Comparison of ENCODE assay signal across 9 mouse cellular contexts in genomic region chr9:44391466-44391865, GRCm38 (mm10). TPM values are rescaled to one million over a fixed set of nuclear protein-coding genes. Genes with fewer than 3 reads are reported as not detected.
DNase-seq lines count a peak whose midpoint lies in the region; ATAC-seq and TF ChIP-seq lines count a peak whose summit lies in the region.
"Had no signal": no experiment of that assay in that cellular context is flagged by ENCODE, and none has a peak within 500 bp of the region (broad histone marks: within the 10 kb centered on the region; RNA-seq: fewer than 3 reads in every experiment).

No protein-coding gene starts in this region.

- H3K4me1 ChIP-seq in forebrain, embryonic 16.5 days (replicated peaks; ENCODE audit: control insufficient read depth, insufficient read depth, low read length), result no peaks in the 10 kb centered on the region
- peaks cover 6% of the 10 kb centered on the region for H3K4me1 ChIP-seq in liver, adult 2 months (ENCODE audit: control insufficient read depth, insufficient read depth, low read length)
- no peaks in the 10 kb centered on the region for H3K4me1 ChIP-seq in stomach, embryonic 16.5 days (ENCODE audit: control insufficient read depth, insufficient read depth, low read length)

- TF ChIP-seq POLR2A in brain, embryonic 14.5 days (IDR thresholded peaks at IDR 0.05; ENCODE audit: borderline replicate concordance, extremely low read depth, insufficient read depth, insufficient read length, poor library complexity, severe bottlenecking), result no peak
- TF ChIP-seq POLR2A in liver, adult 2 months (IDR thresholded peaks at IDR 0.05; ENCODE audit: extremely low read depth, insufficient read depth, low read length), result no peak

- peak; percentile 79 for TF ChIP-seq CTCF in brain, embryonic 14.5 days (IDR thresholded peaks at IDR 0.05; ENCODE audit: borderline replicate concordance, extremely low read depth, insufficient read depth, insufficient read length)
- TF ChIP-seq CTCF in liver, adult 2 months (IDR thresholded peaks at IDR 0.05; ENCODE audit: low read depth, low read length), result peak; percentile 80

- no peaks in the 10 kb centered on the region for H3K79me2 ChIP-seq in liver, adult 2 months (ENCODE audit: control insufficient read depth, insufficient read depth, low read length)

- peak; percentile 66 to 79 for DNase-seq in left cerebral cortex, adult 18-20 months (ENCODE audit: low spot score in 2 of 2)
- no peak for DNase-seq in left cerebral cortex, adult 11 months (ENCODE audit: low spot score)
- peak; percentile 70 for DNase-seq in brain, embryonic 14.5 days (ENCODE audit: low read depth)
- peak; percentile 58 for DNase-seq in kidney, adult 11 months
- peak; percentile 42 for DNase-seq in liver, adult 2 months (ENCODE audit: extremely low read depth, low read depth, low spot score)

- peak; percentile 60; the same call in 1 of the 2 replicates for ATAC-seq in forebrain, embryonic 16.5 days
- peak; percentile 60 for ATAC-seq in monocyte, adult 5-6 weeks (replicated peaks; ENCODE audit: insufficient number of reproducible peaks, low FRiP score, low TSS enrichment, poor library complexity, severe bottlenecking)
- peak; percentile 44; the same call in 1 of the 2 replicates for ATAC-seq in stomach, embryonic 16.5 days (ENCODE audit: insufficient read depth, low FRiP score)

- H3K36me3 ChIP-seq in forebrain, embryonic 16.5 days (ENCODE audit: control insufficient read depth, insufficient read depth), result peaks cover 20% of the 10 kb centered on the region
- peaks cover 43% of the 10 kb centered on the region for H3K36me3 ChIP-seq in liver, adult 2 months (ENCODE audit: control insufficient read depth, insufficient read depth, low read length)
- H3K36me3 ChIP-seq in stomach, embryonic 16.5 days (ENCODE audit: control insufficient read depth, insufficient read depth, low read length), result peaks cover 14% of the 10 kb centered on the region

- WGBS in forebrain, embryonic 16.5 days, result 33% methylated on average over 4 of the region's 4 CpGs
- 19% methylated on average over 4 of the region's 4 CpGs for WGBS in liver, adult 2 months
- WGBS in stomach, embryonic 16.5 days, result 40% methylated on average over 4 of the region's 4 CpGs

- H3K9me3 ChIP-seq in forebrain, embryonic 16.5 days (ENCODE audit: control insufficient read depth, low read length), result no peaks in the 10 kb centered on the region
- H3K9me3 ChIP-seq in stomach, embryonic 16.5 days (replicated peaks; ENCODE audit: control insufficient read depth, low read length), result no peaks in the 10 kb centered on the region
- H3K9me3 ChIP-seq: midbrain, embryonic 12.5 days had no signal

- no peaks in the 10 kb centered on the region for H3K27me3 ChIP-seq in forebrain, embryonic 16.5 days (replicated peaks; ENCODE audit: control insufficient read depth, insufficient read depth, low read length)
- H3K27me3 ChIP-seq in liver, adult 2 months (ENCODE audit: control insufficient read depth, insufficient read depth, low read length), result no peaks in the 10 kb centered on the region
- H3K27me3 ChIP-seq in stomach, embryonic 16.5 days (ENCODE audit: control insufficient read depth, insufficient read depth, low read length), result no peaks in the 10 kb centered on the region
- H3K27me3 ChIP-seq: midbrain, embryonic 12.5 days had no signal

- H3K27ac ChIP-seq in forebrain, embryonic 16.5 days (ENCODE audit: low read length), result no peak overlapping the region
- no peak overlapping the region for H3K27ac ChIP-seq in liver, adult 2 months (replicated peaks; ENCODE audit: insufficient read depth, low read depth, low read length)
- no peak overlapping the region for H3K27ac ChIP-seq in stomach, embryonic 16.5 days (ENCODE audit: low read length)
- H3K27ac ChIP-seq: midbrain, embryonic 12.5 days had no signal

- no peak overlapping the region for H3K9ac ChIP-seq in forebrain, embryonic 16.5 days (replicated peaks; ENCODE audit: low read depth, low read length)
- H3K9ac ChIP-seq in liver, adult 2 months (ENCODE audit: low read depth, low read length), result no peak overlapping the region
- H3K9ac ChIP-seq in stomach, embryonic 16.5 days (ENCODE audit: low read length), result no peak overlapping the region
- H3K9ac ChIP-seq: midbrain, embryonic 12.5 days had no signal

- no peak overlapping the region for H3K4me3 ChIP-seq in forebrain, embryonic 16.5 days (replicated peaks; ENCODE audit: low read length)
- no peak overlapping the region for H3K4me3 ChIP-seq in liver, adult 2 months (ENCODE audit: insufficient read depth, low read depth, low read length)
- no peak overlapping the region for H3K4me3 ChIP-seq in stomach, embryonic 16.5 days (replicated peaks; ENCODE audit: low read length)
- H3K4me3 ChIP-seq: midbrain, embryonic 12.5 days had no signal

- H3K4me2 ChIP-seq in forebrain, embryonic 16.5 days (ENCODE audit: low read length), result no peak overlapping the region
- H3K4me2 ChIP-seq in stomach, embryonic 16.5 days (ENCODE audit: low read depth, low read length), result no peak overlapping the region
- H3K4me2 ChIP-seq: midbrain, embryonic 12.5 days had no signal

RNA-seq across cellular contexts. Expression of gene Slc37a4, which starts 5.2 kb away (rescaled TPM):
- total RNA-seq in left cerebral cortex, adult 18-20 months (2021), result 10 to 100 TPM; 24.5 to 31.8 TPM
- polyA plus RNA-seq in brain, embryonic 14.5 days (2012; rRNA removed), result 51.8 and 57.7 TPM in 2 replicates
- polyA plus RNA-seq in forebrain, embryonic 16.5 days (2015; fragmentation: Nextera tagmentation; extraction: Ambion mirVana), result 38.4 and 41.6 TPM in 2 replicates
- total RNA-seq in liver, adult 2 months (2014; rRNA removed), result 250 and 307 TPM in 2 replicates
- 153 and 185 TPM in 2 replicates for polyA plus RNA-seq in liver, adult 2 months (2012; rRNA removed)
- total RNA-seq in monocyte, adult 5-6 weeks (2017), result 15.9 to 33.9 TPM (median 22.1 TPM) in 3 replicates
- 34.4 and 35.6 TPM in 2 replicates for polyA plus RNA-seq in stomach, embryonic 16.5 days (2015; fragmentation: Nextera tagmentation; extraction: Ambion mirVana)

RNA-seq across cellular contexts. Expression of gene Hyou1, which starts 12.2 kb away (rescaled TPM):
- 100 to 1,000 TPM; 137 to 138 TPM for total RNA-seq in left cerebral cortex, adult 18-20 months (2021)
- polyA plus RNA-seq in brain, embryonic 14.5 days (2012; rRNA removed), result 50.3 and 57.4 TPM in 2 replicates
- polyA plus RNA-seq in forebrain, embryonic 16.5 days (2015; fragmentation: Nextera tagmentation; extraction: Ambion mirVana), result 26.3 and 27.2 TPM in 2 replicates
- total RNA-seq in liver, adult 2 months (2014; rRNA removed), result 87.8 and 131 TPM in 2 replicates
- 75.0 and 111 TPM in 2 replicates for polyA plus RNA-seq in liver, adult 2 months (2012; rRNA removed)
- 47.1 to 80.0 TPM (median 54.2 TPM) in 3 replicates for total RNA-seq in monocyte, adult 5-6 weeks (2017)
- 33.8 and 41.3 TPM in 2 replicates for polyA plus RNA-seq in stomach, embryonic 16.5 days (2015; fragmentation: Nextera tagmentation; extraction: Ambion mirVana)

RNA-seq across cellular contexts. Expression of gene Rps25, which starts 15.5 kb away (rescaled TPM):
- total RNA-seq in left cerebral cortex, adult 18-20 months (2021), result 100 to 1,000 TPM; 755 to 756 TPM
- polyA plus RNA-seq in brain, embryonic 14.5 days (2012; rRNA removed), result 566 and 626 TPM in 2 replicates
- polyA plus RNA-seq in forebrain, embryonic 16.5 days (2015; fragmentation: Nextera tagmentation; extraction: Ambion mirVana), result 901 and 949 TPM in 2 replicates
- total RNA-seq in liver, adult 2 months (2014; rRNA removed), result 455 and 516 TPM in 2 replicates
- polyA plus RNA-seq in liver, adult 2 months (2012; rRNA removed), result 82.7 and 98.8 TPM in 2 replicates
- total RNA-seq in monocyte, adult 5-6 weeks (2017), result 995 to 1,562 TPM (median 1,501 TPM) in 3 replicates
- 1,506 and 1,598 TPM in 2 replicates for polyA plus RNA-seq in stomach, embryonic 16.5 days (2015; fragmentation: Nextera tagmentation; extraction: Ambion mirVana)

RNA-seq across cellular contexts. Expression of gene Trappc4, which starts 15.9 kb away (rescaled TPM):
- total RNA-seq in left cerebral cortex, adult 18-20 months (2021), result 10 to 100 TPM; 70.6 to 71.0 TPM
- 169 and 195 TPM in 2 replicates for polyA plus RNA-seq in brain, embryonic 14.5 days (2012; rRNA removed)
- 322 and 334 TPM in 2 replicates for polyA plus RNA-seq in forebrain, embryonic 16.5 days (2015; fragmentation: Nextera tagmentation; extraction: Ambion mirVana)
- 31.0 and 35.0 TPM in 2 replicates for total RNA-seq in liver, adult 2 months (2014; rRNA removed)
- 28.0 and 30.7 TPM in 2 replicates for polyA plus RNA-seq in liver, adult 2 months (2012; rRNA removed)
- total RNA-seq in monocyte, adult 5-6 weeks (2017), result 25.9 to 40.8 TPM (median 32.3 TPM) in 3 replicates
- 112 and 116 TPM in 2 replicates for polyA plus RNA-seq in stomach, embryonic 16.5 days (2015; fragmentation: Nextera tagmentation; extraction: Ambion mirVana)

RNA-seq across cellular contexts. Expression of gene Ccdc84, which starts 26.9 kb away (rescaled TPM):
- total RNA-seq in left cerebral cortex, adult 18-20 months (2021), result 10 to 100 TPM; 18.9 to 19.0 TPM
- 47.1 and 59.9 TPM in 2 replicates for polyA plus RNA-seq in brain, embryonic 14.5 days (2012; rRNA removed)
- 36.8 and 41.1 TPM in 2 replicates for polyA plus RNA-seq in forebrain, embryonic 16.5 days (2015; fragmentation: Nextera tagmentation; extraction: Ambion mirVana)
- 8.8 and 10.2 TPM in 2 replicates for total RNA-seq in liver, adult 2 months (2014; rRNA removed)
- polyA plus RNA-seq in liver, adult 2 months (2012; rRNA removed), result 14.7 and 22.0 TPM in 2 replicates
- 25.5 to 38.4 TPM (median 28.7 TPM) in 3 replicates for total RNA-seq in monocyte, adult 5-6 weeks (2017)
- 22.4 and 27.6 TPM in 2 replicates for polyA plus RNA-seq in stomach, embryonic 16.5 days (2015; fragmentation: Nextera tagmentation; extraction: Ambion mirVana)
